Mouse (Mus musculus) embryonic fibroblast, embryonic 13.5 days (primary cell): ENCODE results near the gene Hist2h2be. TPM values are rescaled to one million over a fixed set of nuclear protein-coding genes. Genes with fewer than 3 reads are reported as not detected.
"Not testable (repeated sequence)": the region's sequence is repeated elsewhere in the genome, so short reads cannot be mapped to it uniquely, and the experiment has no call there.

Experiments used
- H3K27ac ChIP-seq: 2 replicates; pipeline ENCODE4 v1.5.1; 2012; ENCODE audit warnings: low read length, control low read depth, inconsistent platforms; ENCODE audit not compliant: insufficient read depth
- H3K4me1 ChIP-seq: 2 replicates; pipeline ENCODE4 v1.6.1; 2011; ENCODE audit warnings: low read length; ENCODE audit not compliant: control insufficient read depth, insufficient read depth
- H3K4me3 ChIP-seq: 2 replicates; pipeline ENCODE4 v1.5.1; 2011; ENCODE audit warnings: mild to moderate bottlenecking, control low read depth, low read length; ENCODE audit not compliant: insufficient read depth
- CTCF ChIP-seq: IDR thresholded peaks from 2 replicates; pipeline ENCODE4 v1.5.1; 2011; ENCODE audit warnings: mild to moderate bottlenecking, control low read depth, low read length, moderate library complexity, borderline replicate concordance; ENCODE audit not compliant: insufficient read depth
- POLR2A ChIP-seq: IDR thresholded peaks from 2 replicates; pipeline ENCODE4 v1.6.1; 2011; ENCODE audit warnings: low read depth, mild to moderate bottlenecking, control low read depth, low read length, moderate library complexity
- polyA plus RNA-seq: library from polyadenylated mRNA; stranded (reverse); fragments of >200 nt; gene quantifications from 2 replicates; pipeline ENCODE4 v1.2.4, GENCODE M21; 2011; ENCODE audit warnings: low read depth; ENCODE audit not compliant: missing spikeins, insufficient read length

The Hist2h2be gene
- polyA plus RNA-seq, 1 experiment = 1.2 TPM

DNA sequence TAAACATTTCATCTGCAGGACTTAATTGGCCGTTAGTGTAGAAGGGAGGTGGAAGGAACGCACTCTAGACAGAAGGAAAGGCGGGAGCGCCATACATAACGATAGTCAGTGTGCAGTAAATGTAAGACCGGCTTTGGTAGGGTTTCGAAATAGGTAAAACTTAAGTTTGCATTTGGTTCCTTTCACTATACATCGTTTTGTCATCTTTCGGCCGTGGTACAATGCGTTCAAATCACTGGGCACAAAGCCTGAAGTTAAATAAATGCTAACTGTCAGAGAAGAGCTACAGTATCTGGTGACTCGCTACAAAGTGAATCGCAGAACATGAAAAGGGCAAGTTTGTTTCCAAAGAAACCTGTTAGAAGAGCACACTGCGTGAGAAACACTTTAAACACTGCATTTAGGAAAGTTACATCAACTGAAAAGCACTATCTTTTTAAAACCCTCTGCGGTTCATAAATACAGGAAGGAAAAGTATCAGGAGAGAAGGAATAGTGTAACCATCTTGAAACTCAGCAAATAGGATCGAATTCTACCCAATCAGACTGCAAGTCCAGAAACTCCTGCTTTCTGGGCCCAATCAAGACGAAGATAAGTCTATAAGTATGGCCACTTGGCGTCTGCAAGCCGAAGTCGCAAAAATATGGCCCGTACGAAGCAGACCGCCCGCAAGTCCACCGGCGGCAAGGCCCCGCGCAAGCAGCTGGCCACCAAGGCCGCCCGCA is 47.3 kb downstream of the Hist2h2be start, which contains the start of gene Hist2h3b:
Hist2h3b (plus strand) TSS at position 604 of the 725 bp plus-strand sequence.
- Histone ChIP-seq H3K27ac (peak within 1 kb of the TSS; percentile 97), H3K4me3 (peak within 1 kb of the TSS; percentile 53)
- TF ChIP-seq POLR2A (peak; percentile 95), CTCF (no peak)

DNA sequence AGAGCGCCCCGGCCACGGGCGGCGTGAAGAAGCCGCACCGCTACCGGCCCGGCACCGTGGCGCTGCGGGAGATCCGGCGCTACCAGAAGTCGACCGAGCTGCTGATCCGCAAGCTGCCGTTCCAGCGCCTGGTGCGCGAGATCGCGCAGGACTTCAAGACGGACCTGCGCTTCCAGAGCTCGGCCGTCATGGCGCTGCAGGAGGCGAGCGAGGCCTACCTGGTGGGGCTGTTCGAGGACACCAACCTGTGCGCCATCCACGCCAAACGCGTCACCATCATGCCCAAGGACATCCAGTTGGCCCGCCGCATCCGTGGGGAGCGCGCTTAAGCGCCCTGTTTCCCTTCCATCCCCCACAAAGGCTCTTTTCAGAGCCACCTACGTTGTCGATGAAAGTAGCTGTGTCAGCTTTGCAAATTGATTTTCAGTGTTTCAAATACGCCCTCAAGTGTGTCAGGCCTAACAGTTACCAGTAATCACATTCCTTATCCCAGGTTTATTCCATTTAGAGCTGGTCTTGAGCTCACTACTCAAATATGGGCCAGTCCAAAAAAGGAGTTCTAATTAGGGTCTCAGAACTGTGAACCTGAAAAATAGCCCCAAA is 48.0 kb downstream of the Hist2h2be start:
- not testable (repeated sequence) for H3K4me1 ChIP-seq
- Histone ChIP-seq H3K27ac (peak overlapping the region; percentile 97), H3K4me3 (peak overlapping the region; percentile 53)
- TF ChIP-seq POLR2A = peak; percentile 44

More for the DNA sequence above, 47.3 kb downstream of the Hist2h2be start, which contains the start of gene Hist2h3b:
- H3K4me1 ChIP-seq = peaks cover 5% of the 10 kb centered on the region; the same call in 1 of the 2 replicates

DNA sequence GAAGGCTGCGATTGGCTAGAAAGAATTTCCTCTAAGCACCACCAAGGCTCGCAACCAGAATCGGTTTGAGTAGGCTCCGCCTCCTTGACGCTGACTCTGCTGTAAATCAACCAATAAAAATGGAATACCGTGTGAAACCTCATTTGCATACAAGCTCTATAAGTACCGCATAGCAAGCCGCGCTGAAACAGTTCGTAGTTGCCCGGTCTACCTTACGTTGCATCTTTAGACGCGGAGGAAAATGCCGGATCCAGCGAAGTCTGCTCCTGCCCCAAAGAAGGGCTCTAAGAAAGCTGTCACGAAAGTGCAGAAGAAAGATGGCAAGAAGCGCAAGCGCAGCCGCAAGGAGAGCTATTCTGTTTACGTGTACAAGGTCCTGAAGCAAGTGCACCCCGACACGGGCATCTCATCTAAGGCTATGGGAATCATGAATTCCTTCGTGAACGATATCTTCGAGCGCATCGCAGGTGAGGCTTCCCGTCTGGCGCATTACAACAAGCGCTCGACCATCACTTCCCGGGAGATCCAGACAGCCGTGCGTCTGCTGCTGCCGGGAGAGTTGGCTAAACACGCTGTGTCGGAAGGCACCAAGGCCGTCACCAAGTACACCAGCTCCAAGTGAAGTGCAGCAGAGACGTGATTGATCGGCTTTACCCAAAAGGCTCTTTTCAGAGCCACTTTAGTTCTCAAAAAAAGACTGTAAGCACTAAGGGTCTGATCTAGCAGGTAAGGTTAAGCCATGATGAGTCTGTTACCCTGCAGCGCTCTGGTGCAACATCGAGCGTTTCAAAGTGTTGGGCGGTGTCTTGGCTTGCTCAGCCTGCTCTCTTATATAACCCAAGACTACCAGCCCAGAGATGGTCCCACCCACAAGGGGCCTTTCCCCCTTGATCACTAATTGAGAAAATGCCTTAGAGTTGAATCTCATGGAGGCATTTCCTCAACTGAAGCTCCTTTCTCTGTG is 48.9 kb downstream of the Hist2h2be start, which contains the start of gene Hist2h2bb:
Hist2h2bb (plus strand) TSS at position 242 of the 964 bp plus-strand sequence.
- Histone ChIP-seq H3K4me3 (peak within 1 kb of the TSS; percentile 53), H3K4me1 (0 out of 2 replicates have a peak, but pooled peaks cover 2% of the 10 kb centered on the region), H3K27ac (peak within 1 kb of the TSS; percentile 97)
- no peak for TF ChIP-seq CTCF
- TF ChIP-seq POLR2A = peak; percentile 97

Other genes with a start within 250 kb of the Hist2h2be start
- gene Plekho1, start 225.1 kb upstream of the Hist2h2be start, polyA plus RNA-seq = 53.5 and 57.7 TPM in 2 replicates
- 15.5 and 15.6 TPM in 2 replicates for gene Vps45, start 162.7 kb upstream of the Hist2h2be start, polyA plus RNA-seq
- gene Otud7b, start 116.6 kb upstream of the Hist2h2be start, polyA plus RNA-seq = 26.0 and 30.0 TPM in 2 replicates
- 41.8 and 52.6 TPM in 2 replicates for gene Mtmr11, start 59.1 kb upstream of the Hist2h2be start, polyA plus RNA-seq
- gene Sf3b4, start 48.8 kb upstream of the Hist2h2be start, polyA plus RNA-seq = 63.3 and 70.6 TPM in 2 replicates
- 1.8 and 2.0 TPM in 2 replicates for gene Sv2a, start 40.0 kb upstream of the Hist2h2be start, polyA plus RNA-seq
- gene Bola1, start 1.4 kb upstream of the Hist2h2be start, polyA plus RNA-seq = 9.6 and 10.4 TPM in 2 replicates
- gene Hist2h2ab, start 1.3 kb upstream of the Hist2h2be start, polyA plus RNA-seq = not detected in 2 replicates
- 4.4 and 5.3 TPM in 2 replicates for gene Hist2h2ac, start 239 bp upstream of the Hist2h2be start, polyA plus RNA-seq
- 10.0 and 16.5 TPM in 2 replicates for gene Hist2h3c2, start 18.0 kb downstream of the Hist2h2be start, polyA plus RNA-seq
- not detected in 2 replicates for gene Hist2h2aa2, start 19.2 kb downstream of the Hist2h2be start, polyA plus RNA-seq
- gene Hist2h2aa1, start 24.4 kb downstream of the Hist2h2be start, polyA plus RNA-seq = 9.2 and 11.1 TPM in 2 replicates
- not detected in 2 replicates for gene Hist2h3c1, start 25.6 kb downstream of the Hist2h2be start, polyA plus RNA-seq
- 2.5 and 3.7 TPM in 2 replicates for gene Hist2h4, start 42.2 kb downstream of the Hist2h2be start, polyA plus RNA-seq
- gene Hist2h3b, start 47.5 kb downstream of the Hist2h2be start, polyA plus RNA-seq = 2.6 and 7.5 TPM in 2 replicates
- gene Hist2h2bb, start 48.6 kb downstream of the Hist2h2be start, polyA plus RNA-seq = 11.0 and 16.1 TPM in 2 replicates
- 0.61 TPM in 1 of 2 replicates, not detected in the other for gene Fcgr1, start 72.8 kb downstream of the Hist2h2be start, polyA plus RNA-seq
- not detected in 2 replicates for gene BC107364, start 231.2 kb downstream of the Hist2h2be start, polyA plus RNA-seq